Mouse (Mus musculus): ENCODE results near the gene Gdpd5. TPM values are rescaled to one million over a fixed set of nuclear protein-coding genes. Genes with fewer than 3 reads are reported as not detected.

The Gdpd5 gene
- polyA plus RNA-seq, 1 experiment from 2014 or later: 17.1 TPM

- H3K9ac ChIP-seq (ENCODE audit: low read depth, low read length): peak overlapping the region; percentile 13; the same call in 1 of the 2 replicates
- peaks cover 16% of the 10 kb centered on the region for H3K4me1 ChIP-seq (ENCODE audit: control insufficient read depth, insufficient read depth, low read length)
- WGBS: 48% methylated on average over 12 of the region's 12 CpGs
- peaks cover 20% of the 10 kb centered on the region for H3K36me3 ChIP-seq (ENCODE audit: control insufficient read depth, insufficient read depth, low read length)
- no peak overlapping the region for H3K4me2 ChIP-seq (ENCODE audit: low read depth, low read length)
- no peaks in the 10 kb centered on the region for H3K27me3 ChIP-seq (replicated peaks; ENCODE audit: control insufficient read depth, insufficient read depth, low read length)
- H3K4me3 ChIP-seq (ENCODE audit: low read length): no peak overlapping the region
- no peaks in the 10 kb centered on the region for H3K9me3 ChIP-seq (ENCODE audit: control insufficient read depth, low read length)
- no peak overlapping the region; the same call in 1 of the 2 replicates for H3K27ac ChIP-seq (ENCODE audit: low read length)
- peak; percentile 22; the same call in 1 of the 2 replicates for ATAC-seq
Measured at GRCm38 (mm10) chr7:99474836-99475561, 93.8 kb downstream of the Gdpd5 start.

- Histone ChIP-seq H3K9me3 (ENCODE audit: control insufficient read depth, low read length) (no peaks in the 10 kb centered on the region), H3K9ac (ENCODE audit: low read depth, low read length) (no peak overlapping the region), H3K4me1 (ENCODE audit: control insufficient read depth, insufficient read depth, low read length) (peaks cover 19% of the 10 kb centered on the region), H3K4me3 (ENCODE audit: low read length) (no peak overlapping the region), H3K36me3 (ENCODE audit: control insufficient read depth, insufficient read depth, low read length) (peaks cover 20% of the 10 kb centered on the region), H3K27me3 (replicated peaks; ENCODE audit: control insufficient read depth, insufficient read depth, low read length) (no peaks in the 10 kb centered on the region), H3K27ac (ENCODE audit: low read length) (no peak overlapping the region), H3K4me2 (ENCODE audit: low read depth, low read length) (no peak overlapping the region)
- WGBS: 81% methylated on average over 2 of the region's 2 CpGs
- no peak for ATAC-seq
Measured at GRCm38 (mm10) chr7:99475562-99475911, 94.3 kb downstream of the Gdpd5 start.

DNA sequence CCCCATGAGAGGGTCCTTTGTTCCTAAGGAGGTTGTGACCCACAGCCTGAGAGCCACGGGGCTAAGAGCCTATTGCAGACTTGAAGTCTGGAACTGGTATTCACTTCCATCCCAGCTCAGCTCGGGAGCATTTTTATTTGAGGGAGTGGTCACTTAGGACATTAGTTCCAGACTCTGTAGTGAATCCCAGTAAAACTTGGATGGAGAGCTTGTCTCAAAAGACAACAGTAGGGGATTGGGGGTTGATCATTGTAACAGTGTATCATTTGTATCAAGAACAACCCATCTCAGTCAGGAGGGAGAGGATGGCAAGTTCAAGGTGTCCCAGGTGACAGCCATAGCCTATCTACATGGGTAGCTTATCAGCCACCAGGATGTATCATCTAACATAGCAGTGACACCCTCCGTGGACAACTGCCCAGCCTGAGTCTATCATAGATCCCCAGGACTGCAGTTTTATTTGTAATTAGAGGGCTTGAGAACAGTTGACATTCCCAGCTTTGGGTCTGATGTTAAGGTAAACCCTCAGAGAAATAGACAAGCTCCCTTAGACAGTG is 95.4 kb downstream of the Gdpd5 start:
- Histone ChIP-seq H3K9ac (ENCODE audit: low read depth, low read length) (no peak overlapping the region), H3K27me3 (replicated peaks; ENCODE audit: control insufficient read depth, insufficient read depth, low read length) (no peaks in the 10 kb centered on the region), H3K36me3 (ENCODE audit: control insufficient read depth, insufficient read depth, low read length) (peaks cover 16% of the 10 kb centered on the region), H3K27ac (ENCODE audit: low read length) (no peak overlapping the region), H3K4me2 (ENCODE audit: low read depth, low read length) (no peak overlapping the region), H3K4me1 (ENCODE audit: control insufficient read depth, insufficient read depth, low read length) (peaks cover 29% of the 10 kb centered on the region), H3K9me3 (ENCODE audit: control insufficient read depth, low read length) (no peaks in the 10 kb centered on the region), H3K4me3 (ENCODE audit: low read length) (no peak overlapping the region)
- ATAC-seq: no peak
- WGBS: 44% methylated on average over 3 of the region's 3 CpGs

DNA sequence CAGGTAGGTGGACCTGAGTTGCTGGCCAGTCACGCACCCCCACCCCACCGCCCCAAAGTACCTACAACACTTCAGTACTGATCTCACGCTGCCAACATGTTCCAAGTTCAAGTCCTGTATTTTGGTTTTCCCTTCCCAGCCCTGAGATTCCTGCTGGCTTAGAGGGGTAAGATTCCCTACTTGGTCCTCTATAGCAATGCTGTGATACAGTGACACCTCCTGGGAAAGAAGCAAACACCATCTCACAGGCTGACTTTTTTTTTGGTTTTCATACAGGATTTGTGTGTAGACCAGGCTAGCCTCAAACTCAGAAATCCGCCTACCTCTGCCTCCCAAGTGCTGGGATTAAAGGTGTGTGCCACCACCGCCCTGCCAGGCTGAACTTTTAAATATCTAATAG is 96.0 kb downstream of the Gdpd5 start:
- H3K4me3 ChIP-seq (ENCODE audit: low read length): no peak overlapping the region
- no peak overlapping the region for H3K4me2 ChIP-seq (ENCODE audit: low read depth, low read length)
- no peaks in the 10 kb centered on the region for H3K9me3 ChIP-seq (ENCODE audit: control insufficient read depth, low read length)
- H3K27me3 ChIP-seq (replicated peaks; ENCODE audit: control insufficient read depth, insufficient read depth, low read length): no peaks in the 10 kb centered on the region
- no peak for ATAC-seq
- H3K36me3 ChIP-seq (ENCODE audit: control insufficient read depth, insufficient read depth, low read length): peaks cover 20% of the 10 kb centered on the region
- WGBS: 87% methylated on average over 5 of the region's 5 CpGs
- no peak overlapping the region for H3K27ac ChIP-seq (ENCODE audit: low read length)
- H3K9ac ChIP-seq (ENCODE audit: low read depth, low read length): no peak overlapping the region
- H3K4me1 ChIP-seq (ENCODE audit: control insufficient read depth, insufficient read depth, low read length): peaks cover 35% of the 10 kb centered on the region

- H3K36me3 ChIP-seq (ENCODE audit: control insufficient read depth, insufficient read depth, low read length): peaks cover 16% of the 10 kb centered on the region
- H3K4me1 ChIP-seq (ENCODE audit: control insufficient read depth, insufficient read depth, low read length): peaks cover 22% of the 10 kb centered on the region
- no peak for ATAC-seq
- H3K4me3 ChIP-seq (ENCODE audit: low read length): peak overlapping the region; percentile 70
- H3K27me3 ChIP-seq (replicated peaks; ENCODE audit: control insufficient read depth, insufficient read depth, low read length): no peaks in the 10 kb centered on the region
- no peaks in the 10 kb centered on the region for H3K9me3 ChIP-seq (ENCODE audit: control insufficient read depth, low read length)
- 1% methylated on average over 6 of the region's 6 CpGs for WGBS
- peak overlapping the region; percentile 89 for H3K4me2 ChIP-seq (ENCODE audit: low read depth, low read length)
- H3K27ac ChIP-seq (ENCODE audit: low read length): peak overlapping the region; percentile 79
- H3K9ac ChIP-seq (ENCODE audit: low read depth, low read length): peak overlapping the region; percentile 88
Measured at GRCm38 (mm10) chr7:99482637-99483036, 101.4 kb downstream of the Gdpd5 start.

DNA sequence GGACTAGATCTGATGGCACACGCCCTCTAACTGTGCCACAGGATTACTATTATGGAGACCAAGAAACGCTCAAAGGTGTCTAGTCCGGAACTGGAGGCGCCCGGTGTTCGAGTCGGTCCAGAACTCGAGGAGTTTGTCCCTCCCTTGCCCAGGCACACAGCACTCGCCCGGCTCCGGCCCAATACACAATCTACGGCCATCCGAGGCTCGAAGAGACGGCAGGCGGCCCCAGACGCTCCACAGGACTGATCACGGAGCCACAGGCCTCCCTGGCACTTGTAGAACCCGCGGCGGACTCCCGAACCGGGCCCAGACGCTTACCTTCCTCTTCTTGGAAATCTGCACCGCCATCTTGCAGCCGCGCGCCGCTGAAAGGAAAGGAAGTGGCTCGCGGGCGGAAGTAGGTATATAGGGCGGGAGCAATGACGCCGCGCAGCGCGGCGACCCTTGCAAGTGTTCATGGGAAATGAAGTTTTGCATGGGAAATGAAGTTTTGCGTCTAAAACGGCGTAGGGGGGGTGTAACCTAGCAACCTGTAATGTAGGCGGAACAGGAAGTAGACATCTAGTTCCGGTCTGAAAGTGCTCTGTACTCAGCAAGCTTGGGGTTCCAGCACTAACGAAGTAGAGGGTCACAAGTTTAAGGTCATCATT is 102.2 kb downstream of the Gdpd5 start, which contains the start of gene Rps3:
TSS of gene Rps3 (minus strand) at position 468 of the 653 bp plus-strand sequence.
- H3K4me2 ChIP-seq (ENCODE audit: low read depth, low read length): peak within 1 kb of the TSS; percentile 89
- peaks cover 22% of the 10 kb centered on the region for H3K4me1 ChIP-seq (ENCODE audit: control insufficient read depth, insufficient read depth, low read length)
- H3K27ac ChIP-seq (ENCODE audit: low read length): peak within 1 kb of the TSS; percentile 79
- H3K4me3 ChIP-seq (ENCODE audit: low read length): peak within 1 kb of the TSS; percentile 70
- under 1% methylated on average over 45 of the region's 45 CpGs for WGBS
- H3K27me3 ChIP-seq (replicated peaks; ENCODE audit: control insufficient read depth, insufficient read depth, low read length): no peaks in the 10 kb centered on the region
- peak; percentile 95 for ATAC-seq
- peak within 1 kb of the TSS; percentile 88 for H3K9ac ChIP-seq (ENCODE audit: low read depth, low read length)
- H3K36me3 ChIP-seq (ENCODE audit: control insufficient read depth, insufficient read depth, low read length): peaks cover 13% of the 10 kb centered on the region
- H3K9me3 ChIP-seq (ENCODE audit: control insufficient read depth, low read length): no peaks in the 10 kb centered on the region

GRCm38 (mm10) chr7:99483924-99484319 is 102.7 kb downstream of the Gdpd5 start:
- H3K4me1 ChIP-seq (ENCODE audit: control insufficient read depth, insufficient read depth, low read length): peaks cover 22% of the 10 kb centered on the region
- H3K4me3 ChIP-seq (ENCODE audit: low read length): peak overlapping the region; percentile 27
- H3K27ac ChIP-seq (ENCODE audit: low read length): 0 out of 2 replicates have a peak overlapping the region, but pooled peaks have one; percentile 8
- H3K4me2 ChIP-seq (ENCODE audit: low read depth, low read length): peak overlapping the region; percentile 39
- H3K27me3 ChIP-seq (replicated peaks; ENCODE audit: control insufficient read depth, insufficient read depth, low read length): no peaks in the 10 kb centered on the region
- no peak overlapping the region for H3K9ac ChIP-seq (ENCODE audit: low read depth, low read length)
- peak; percentile 22 for ATAC-seq
- no peaks in the 10 kb centered on the region for H3K9me3 ChIP-seq (ENCODE audit: control insufficient read depth, low read length)
- peaks cover 12% of the 10 kb centered on the region for H3K36me3 ChIP-seq (ENCODE audit: control insufficient read depth, insufficient read depth, low read length)
- 42% methylated on average over 8 of the region's 8 CpGs for WGBS

- Histone ChIP-seq H3K9ac (ENCODE audit: low read depth, low read length) (no peak overlapping the region), H3K4me1 (ENCODE audit: control insufficient read depth, insufficient read depth, low read length) (peaks cover 22% of the 10 kb centered on the region), H3K27ac (ENCODE audit: low read length) (no peak overlapping the region), H3K9me3 (ENCODE audit: control insufficient read depth, low read length) (no peaks in the 10 kb centered on the region), H3K4me2 (ENCODE audit: low read depth, low read length) (no peak overlapping the region), H3K4me3 (ENCODE audit: low read length) (no peak overlapping the region), H3K36me3 (ENCODE audit: control insufficient read depth, insufficient read depth, low read length) (peaks cover 8% of the 10 kb centered on the region), H3K27me3 (replicated peaks; ENCODE audit: control insufficient read depth, insufficient read depth, low read length) (no peaks in the 10 kb centered on the region)
- WGBS: 82% methylated on average over 1 of the region's 1 CpGs
- no peak for ATAC-seq
Measured at GRCm38 (mm10) chr7:99484679-99485078, 103.5 kb downstream of the Gdpd5 start.

- Histone ChIP-seq H3K9ac (ENCODE audit: low read depth, low read length) (no peak overlapping the region), H3K27ac (ENCODE audit: low read length) (no peak overlapping the region), H3K4me1 (ENCODE audit: control insufficient read depth, insufficient read depth, low read length) (no peaks in the 10 kb centered on the region), H3K9me3 (ENCODE audit: control insufficient read depth, low read length) (peaks cover 3% of the 10 kb centered on the region; the same call in 1 of the 2 replicates), H3K4me2 (ENCODE audit: low read depth, low read length) (no peak overlapping the region), H3K36me3 (ENCODE audit: control insufficient read depth, insufficient read depth, low read length) (no peaks in the 10 kb centered on the region), H3K27me3 (replicated peaks; ENCODE audit: control insufficient read depth, insufficient read depth, low read length) (no peaks in the 10 kb centered on the region), H3K4me3 (ENCODE audit: low read length) (no peak overlapping the region)
- no peak for ATAC-seq
- WGBS: 68% methylated on average over 5 of the region's 5 CpGs
Measured at GRCm38 (mm10) chr7:99489708-99490107, 108.5 kb downstream of the Gdpd5 start.
